Mouse (Mus musculus) adrenal gland (tissue): ENCODE data around the gene Egflam.

Source experiments
- intact Hi-C: fragments of 180-260 bp; cut with DNase I; formaldehyde crosslinking; loops from one replicate; pipeline ENCODE4 v1.15.1; 2025

Egflam gene

DNA sequence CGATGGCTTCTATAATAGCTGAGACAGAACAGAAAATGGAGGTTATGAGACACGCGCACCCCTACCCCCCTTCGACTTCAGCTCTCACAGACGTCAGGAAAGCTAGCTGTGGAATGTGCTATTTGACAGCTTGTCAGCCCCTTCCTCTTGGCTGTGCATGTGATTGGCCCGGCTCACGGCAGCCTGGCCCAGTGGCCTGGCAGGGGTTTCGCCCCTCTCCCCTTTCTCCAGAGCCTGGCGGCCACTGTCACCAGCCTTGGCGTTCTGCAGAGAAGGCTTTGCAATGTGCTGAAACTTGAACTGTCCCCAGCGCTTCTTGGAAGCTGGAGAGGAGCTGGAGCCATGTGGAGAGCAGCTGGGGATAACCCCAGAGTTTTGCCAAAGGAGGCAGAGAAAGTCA is 175.4 kb downstream of the Egflam start:
- intact Hi-C loops, result no loop called here

DNA sequence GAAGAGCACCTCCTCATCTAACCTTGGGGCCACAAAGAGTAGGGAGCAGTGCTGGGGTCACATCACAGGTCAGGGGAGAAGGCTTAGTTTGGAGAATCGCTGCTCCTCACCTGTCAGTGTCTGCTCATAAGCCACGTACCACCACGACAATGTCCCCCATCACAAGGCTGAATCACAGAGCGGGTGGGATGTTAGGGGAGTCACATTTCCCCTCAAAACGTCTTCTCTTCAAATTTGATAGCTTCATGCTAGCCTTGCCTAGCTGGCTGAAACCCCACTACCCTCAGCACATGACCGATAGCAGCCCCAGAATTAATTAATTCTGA is 181.0 kb downstream of the Egflam start:
- intact Hi-C loops, result no loop called here

GRCm38 (mm10) chr15:7216581-7217272 is 181.5 kb downstream of the Egflam start:
- intact Hi-C loops, result no loop called here

DNA sequence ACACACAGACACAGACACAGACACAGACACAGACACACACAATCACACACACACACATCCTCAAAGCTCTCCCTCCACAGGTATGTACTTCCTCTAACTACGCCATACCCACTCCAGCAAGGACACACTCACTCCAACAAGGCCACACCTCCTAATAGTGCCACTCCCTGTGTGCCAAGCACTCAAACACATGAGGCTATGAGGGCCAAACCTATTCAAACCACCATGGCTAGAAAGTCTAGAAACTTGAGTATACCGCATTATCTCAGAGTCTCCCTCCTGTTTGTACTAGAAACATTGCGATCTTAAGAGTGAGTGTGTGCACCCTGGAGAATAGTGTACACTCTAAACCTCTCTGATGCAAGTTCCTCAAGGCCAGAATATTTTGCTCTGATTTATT is 182.3 kb downstream of the Egflam start:
- intact Hi-C loops, result no loop called here

GRCm38 (mm10) chr15:7213683-7214082 is 184.5 kb downstream of the Egflam start:
- intact Hi-C loops, result no loop called here

DNA sequence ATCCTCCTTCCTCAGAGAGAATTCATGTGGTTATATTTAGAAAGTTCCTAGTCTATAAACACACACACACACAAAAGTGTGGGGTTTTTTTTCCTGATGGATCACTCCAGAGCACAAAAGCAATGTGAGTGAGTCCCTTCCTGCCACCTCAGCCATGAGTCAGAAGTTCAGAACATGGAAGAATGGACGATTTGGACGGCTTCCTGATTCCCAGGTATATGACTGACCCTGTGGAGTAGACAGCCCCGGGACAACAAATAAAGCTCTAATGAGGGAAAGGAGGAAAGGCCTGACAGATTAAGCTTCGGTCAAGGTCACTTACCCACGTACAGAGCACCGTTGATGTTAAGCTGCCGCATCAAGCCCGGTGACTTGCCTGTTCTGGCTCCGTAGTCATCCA is 190.0 kb downstream of the Egflam start:
- intact Hi-C loops, result no loop called here

DNA sequence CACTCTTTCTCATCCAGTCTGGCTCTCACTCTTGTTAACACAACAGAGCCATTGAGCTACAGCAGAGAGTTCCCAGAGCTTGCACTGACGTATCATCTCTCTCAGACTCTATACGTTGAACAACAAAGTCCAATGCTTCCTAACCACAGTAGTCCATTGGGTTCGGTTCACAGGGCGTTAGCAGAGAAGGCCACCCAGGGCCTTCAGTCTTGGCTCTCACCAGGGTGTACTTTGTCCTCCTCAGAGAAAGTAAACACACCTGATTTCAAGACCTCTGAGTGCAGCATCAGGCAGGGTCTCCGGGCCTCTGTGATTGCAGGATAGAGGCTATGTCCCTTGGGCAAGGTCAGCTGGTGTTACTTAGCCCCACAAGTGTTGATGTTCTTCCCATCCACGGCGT is 190.9 kb downstream of the Egflam start:
- intact Hi-C loops, result no loop called here

GRCm38 (mm10) chr15:7206110-7206509 is 192.1 kb downstream of the Egflam start:
- intact Hi-C loops, result no loop called here

- intact Hi-C loops, result no loop called here
These were observed 193.3 kb downstream of the Egflam start for GRCm38 (mm10) chr15:7204917-7205316.

GRCm38 (mm10) chr15:7203606-7204330 is 194.4 kb downstream of the Egflam start:
- intact Hi-C loops, result no loop called here

GRCm38 (mm10) chr15:7202981-7203380 is 195.2 kb downstream of the Egflam start:
- intact Hi-C loops, result no loop called here

- intact Hi-C loops, result no loop called here
These were observed 196.5 kb downstream of the Egflam start for GRCm38 (mm10) chr15:7201421-7202380.

- intact Hi-C loops, result no loop called here
These were observed 197.9 kb downstream of the Egflam start for GRCm38 (mm10) chr15:7200286-7200685.

DNA sequence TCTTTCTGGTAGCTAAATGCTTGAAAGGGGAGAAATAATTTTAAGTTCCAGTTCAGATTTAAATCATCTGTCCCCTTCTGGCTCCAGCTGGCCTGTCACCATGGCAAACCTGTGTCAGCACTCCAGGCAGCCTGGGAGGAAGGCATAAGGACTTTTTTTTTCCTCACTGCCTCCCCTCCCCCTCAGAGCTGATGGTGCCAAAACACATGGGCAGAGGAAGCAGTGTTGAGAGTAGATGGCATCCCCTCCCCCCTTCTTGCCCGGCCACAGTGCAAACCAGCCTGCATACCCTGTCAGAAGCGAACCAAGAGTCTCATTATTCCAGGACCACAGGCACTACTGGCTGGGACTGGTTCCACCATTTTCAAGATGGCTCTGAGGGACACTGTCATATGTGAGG is 199.4 kb downstream of the Egflam start:
- intact Hi-C loops, result no loop called here

- intact Hi-C loops, result no loop called here
These were observed 200.3 kb downstream of the Egflam start for GRCm38 (mm10) chr15:7197652-7198445.

- intact Hi-C loops, result no loop called here
These were observed 203.4 kb downstream of the Egflam start for GRCm38 (mm10) chr15:7194748-7195221.

DNA sequence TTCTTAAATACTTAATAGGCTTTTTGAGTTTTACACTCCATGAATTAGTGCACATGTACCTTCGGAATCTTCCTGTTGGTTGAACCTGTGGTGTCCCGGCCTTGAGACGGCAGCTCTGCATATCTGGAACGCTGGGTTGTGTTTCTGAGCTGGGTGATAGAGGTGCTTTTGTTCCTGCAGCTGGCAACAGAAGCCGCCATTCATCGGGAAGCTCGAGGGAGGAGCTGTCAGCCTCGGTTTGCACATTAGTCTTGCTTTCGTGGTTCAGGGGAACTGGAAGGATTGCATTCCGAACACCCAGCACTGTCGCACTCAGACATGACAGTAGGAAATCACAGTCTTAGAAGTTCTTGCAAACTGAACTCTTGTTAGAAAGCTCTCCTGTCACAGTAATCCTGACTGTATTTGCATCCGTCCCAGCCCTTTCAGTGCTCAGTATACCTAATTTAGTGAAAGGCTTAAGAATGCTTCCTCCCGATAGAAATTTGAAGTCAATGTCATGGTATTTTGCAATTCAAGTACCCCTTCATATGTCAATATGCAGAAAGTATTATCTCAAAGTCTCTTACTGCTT is 204.0 kb downstream of the Egflam start:
- intact Hi-C loops, result no loop called here

DNA sequence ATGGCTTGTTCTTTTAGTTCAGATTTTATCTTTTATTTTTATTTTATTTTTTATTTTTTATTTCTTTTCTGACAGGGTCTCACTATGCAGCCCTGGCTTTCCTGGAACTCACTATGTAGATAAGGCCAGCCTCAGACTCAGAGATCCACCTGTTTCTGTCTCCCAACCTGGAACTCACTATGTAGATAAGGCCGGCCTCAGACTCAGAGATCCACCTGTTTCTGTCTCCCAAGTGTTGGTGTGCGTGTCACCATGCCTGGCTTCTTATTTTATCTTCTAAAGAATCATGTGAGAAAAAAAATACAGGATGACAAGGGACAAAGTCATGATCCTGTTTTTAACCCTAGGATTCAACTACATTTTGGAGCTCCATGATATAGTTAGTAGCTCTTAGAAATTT is 205.6 kb downstream of the Egflam start:
- intact Hi-C loops, result no loop called here

- intact Hi-C loops, result no loop called here
These were observed 207.1 kb downstream of the Egflam start for GRCm38 (mm10) chr15:7191074-7191473.

GRCm38 (mm10) chr15:7189678-7190454 is 208.3 kb downstream of the Egflam start:
- intact Hi-C loops, result no loop called here
